Mouse (Mus musculus): ENCODE measurements around the gene N4bp1. TPM values are rescaled to one million over a fixed set of nuclear protein-coding genes. Genes with fewer than 3 reads are reported as not detected.

N4bp1 gene
- total and polyA plus RNA-seq, 2 experiments from 2014 or later, result 3.8 to 7.6 TPM

DNA sequence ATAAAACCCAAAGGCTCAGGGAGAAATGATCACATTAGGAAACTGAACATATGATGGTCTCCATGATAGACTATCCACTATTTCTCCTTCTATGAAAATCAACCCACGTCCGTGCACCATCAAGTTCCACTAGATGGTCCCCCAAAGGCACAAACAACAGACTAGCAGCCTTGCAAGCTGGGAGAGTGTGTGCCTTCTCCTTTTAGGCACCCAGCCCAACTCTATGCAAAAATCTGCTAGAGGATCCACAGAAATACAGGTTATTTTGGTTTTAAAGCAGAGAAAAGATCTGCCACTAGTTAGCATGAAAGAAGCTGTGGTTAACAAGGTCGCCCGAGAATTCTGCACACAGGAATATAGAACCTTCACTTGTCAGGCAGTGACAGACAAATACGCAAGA, 39.2 kb downstream of the N4bp1 start:
- Histone ChIP-seq H3K9me3 (replicated peaks; ENCODE audit: control insufficient read depth, low read length) (no peaks in the 10 kb centered on the region), H3K27me3 (ENCODE audit: control insufficient read depth, insufficient read depth, low read length) (no peaks in the 10 kb centered on the region), H3K4me2 (ENCODE audit: low read depth, low read length) (no peak overlapping the region), H3K9ac (replicated peaks; ENCODE audit: low read depth, low read length) (no peak overlapping the region), H3K4me1 (ENCODE audit: control insufficient read depth, insufficient read depth) (no peaks in the 10 kb centered on the region), H3K27ac (ENCODE audit: low read depth) (no peak overlapping the region), H3K4me3 (ENCODE audit: low read depth, low read length) (no peak overlapping the region), H3K36me3 (replicated peaks; ENCODE audit: control insufficient read depth, insufficient read depth, low read length) (peaks cover 67% of the 10 kb centered on the region)
- 86% methylated on average over 5 of the region's 5 CpGs for WGBS
- ATAC-seq (ENCODE audit: insufficient read depth, low read depth) (no peak), DNase-seq (ENCODE audit: low spot score) (no peak)
- no peak for TF ChIP-seq CTCF (IDR thresholded peaks at IDR 0.05; ENCODE audit: low read depth)
- no peak for TF ChIP-seq EP300 (IDR thresholded peaks at IDR 0.05; ENCODE audit: low read depth)

- 87% methylated on average over 6 of the region's 6 CpGs for WGBS
- Histone ChIP-seq H3K27me3 (ENCODE audit: control insufficient read depth, insufficient read depth, low read length) (no peaks in the 10 kb centered on the region), H3K9ac (replicated peaks; ENCODE audit: low read depth, low read length) (no peak overlapping the region), H3K27ac (ENCODE audit: low read depth) (no peak overlapping the region), H3K36me3 (replicated peaks; ENCODE audit: control insufficient read depth, insufficient read depth, low read length) (peaks cover 66% of the 10 kb centered on the region), H3K4me1 (ENCODE audit: control insufficient read depth, insufficient read depth) (no peaks in the 10 kb centered on the region), H3K4me3 (ENCODE audit: low read depth, low read length) (no peak overlapping the region), H3K4me2 (ENCODE audit: low read depth, low read length) (no peak overlapping the region), H3K9me3 (replicated peaks; ENCODE audit: control insufficient read depth, low read length) (no peaks in the 10 kb centered on the region)
- TF ChIP-seq EP300 (IDR thresholded peaks at IDR 0.05; ENCODE audit: low read depth) (no peak), CTCF (IDR thresholded peaks at IDR 0.05; ENCODE audit: low read depth) (no peak)
- no peak for DNase-seq (ENCODE audit: low spot score)
- ATAC-seq (ENCODE audit: insufficient read depth, low read depth), result no peak
These were observed 40.2 kb downstream of the N4bp1 start for GRCm38 (mm10) chr8:86844856-86845255.

GRCm38 (mm10) chr8:86843896-86844295, 41.2 kb downstream of the N4bp1 start:
- peaks cover 70% of the 10 kb centered on the region for H3K36me3 ChIP-seq (replicated peaks; ENCODE audit: control insufficient read depth, insufficient read depth, low read length)
- DNase-seq (ENCODE audit: low spot score) (peak; percentile 63), ATAC-seq (ENCODE audit: insufficient read depth, low read depth) (peak; percentile 59; the same call in 1 of the 2 replicates)
- H3K4me3 ChIP-seq (ENCODE audit: low read depth, low read length), result no peak overlapping the region
- no peak overlapping the region for H3K9ac ChIP-seq (replicated peaks; ENCODE audit: low read depth, low read length)
- 53% methylated on average over 8 of the region's 8 CpGs for WGBS
- TF ChIP-seq CTCF (IDR thresholded peaks at IDR 0.05; ENCODE audit: low read depth), result peak; percentile 77
- no peak for TF ChIP-seq EP300 (IDR thresholded peaks at IDR 0.05; ENCODE audit: low read depth)
- no peaks in the 10 kb centered on the region for H3K4me1 ChIP-seq (ENCODE audit: control insufficient read depth, insufficient read depth)
- no peaks in the 10 kb centered on the region for H3K9me3 ChIP-seq (replicated peaks; ENCODE audit: control insufficient read depth, low read length)
- H3K27me3 ChIP-seq (ENCODE audit: control insufficient read depth, insufficient read depth, low read length), result no peaks in the 10 kb centered on the region
- H3K27ac ChIP-seq (ENCODE audit: low read depth), result no peak overlapping the region
- H3K4me2 ChIP-seq (ENCODE audit: low read depth, low read length), result no peak overlapping the region

DNA sequence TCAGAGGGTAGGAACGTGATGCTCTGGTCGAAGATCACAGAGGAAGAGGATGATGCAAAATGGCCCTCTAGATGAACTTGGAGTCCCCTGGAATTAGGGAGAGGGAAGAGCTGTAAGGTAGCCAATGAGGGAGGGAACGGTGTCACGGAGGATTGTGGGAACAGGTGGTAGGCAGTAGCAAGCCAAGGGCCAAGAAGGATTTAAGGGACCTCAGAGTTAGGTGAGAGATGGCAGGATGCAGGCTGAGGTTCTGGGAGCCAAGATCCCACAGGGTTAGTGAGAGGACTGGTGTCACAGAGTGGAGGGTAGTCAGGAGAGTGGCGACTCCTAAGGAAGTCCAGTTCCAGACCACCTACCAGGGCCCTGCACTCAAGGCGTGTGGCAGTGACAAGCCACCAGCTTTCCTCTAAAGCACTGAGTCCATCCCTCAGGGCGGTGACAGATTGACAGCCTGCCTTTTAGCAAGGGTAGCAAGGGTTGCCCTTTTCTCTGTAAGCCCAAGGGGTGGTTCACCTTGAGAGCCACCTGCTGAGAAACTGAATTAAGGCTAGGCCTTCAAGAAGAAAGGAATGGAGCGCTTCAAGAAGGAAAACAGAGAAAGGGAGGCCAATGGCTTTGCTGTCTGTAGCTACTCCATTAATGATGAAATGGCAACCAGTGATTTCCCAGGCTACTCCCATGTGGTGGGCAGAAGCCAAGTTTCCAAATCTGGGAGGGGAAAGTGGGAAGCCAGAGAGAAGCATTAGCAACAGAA, 43.3 kb downstream of the N4bp1 start:
- DNase-seq (ENCODE audit: low spot score) (no peak), ATAC-seq (ENCODE audit: insufficient read depth, low read depth) (no peak)
- 85% methylated on average over 8 of the region's 8 CpGs for WGBS
- H3K4me3 ChIP-seq (ENCODE audit: low read depth, low read length), result no peak overlapping the region
- no peak overlapping the region for H3K9ac ChIP-seq (replicated peaks; ENCODE audit: low read depth, low read length)
- TF ChIP-seq CTCF (IDR thresholded peaks at IDR 0.05; ENCODE audit: low read depth), result no peak
- TF ChIP-seq EP300 (IDR thresholded peaks at IDR 0.05; ENCODE audit: low read depth), result no peak
- H3K27ac ChIP-seq (ENCODE audit: low read depth), result no peak overlapping the region
- H3K4me1 ChIP-seq (ENCODE audit: control insufficient read depth, insufficient read depth), result no peaks in the 10 kb centered on the region
- H3K4me2 ChIP-seq (ENCODE audit: low read depth, low read length), result no peak overlapping the region
- H3K27me3 ChIP-seq (ENCODE audit: control insufficient read depth, insufficient read depth, low read length), result no peaks in the 10 kb centered on the region
- no peaks in the 10 kb centered on the region for H3K9me3 ChIP-seq (replicated peaks; ENCODE audit: control insufficient read depth, low read length)
- H3K36me3 ChIP-seq (replicated peaks; ENCODE audit: control insufficient read depth, insufficient read depth, low read length), result peaks cover 51% of the 10 kb centered on the region

DNA sequence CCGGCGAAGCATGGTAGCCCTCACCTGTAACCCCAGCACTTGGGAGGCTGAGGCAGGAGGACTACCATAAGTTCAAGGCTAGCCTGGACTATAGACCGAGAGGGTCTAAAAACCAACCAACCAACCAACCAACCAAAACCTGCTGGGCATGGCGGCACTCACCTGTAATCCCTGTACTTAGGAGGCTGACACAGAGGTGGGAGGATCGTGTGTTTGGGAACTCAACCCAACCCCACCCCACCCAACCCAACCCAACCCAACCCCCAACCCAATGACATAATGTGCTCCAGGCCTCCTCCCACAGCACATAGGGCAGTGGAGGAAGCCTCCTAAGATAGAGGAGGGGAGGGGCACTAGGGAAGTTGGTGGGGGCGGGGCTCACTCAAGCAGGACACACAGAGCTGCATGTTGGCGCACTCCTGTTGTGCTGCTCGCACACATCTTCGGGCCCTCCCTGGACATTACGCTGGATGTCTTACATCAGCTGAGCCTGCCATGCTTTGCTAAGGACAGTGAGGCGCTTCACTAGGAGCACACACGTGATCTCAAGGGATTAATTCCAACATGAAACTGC, 44.9 kb downstream of the N4bp1 start:
- Histone ChIP-seq H3K36me3 (replicated peaks; ENCODE audit: control insufficient read depth, insufficient read depth, low read length) (peaks cover 41% of the 10 kb centered on the region), H3K4me2 (ENCODE audit: low read depth, low read length) (no peak overlapping the region), H3K4me1 (ENCODE audit: control insufficient read depth, insufficient read depth) (no peaks in the 10 kb centered on the region), H3K27me3 (ENCODE audit: control insufficient read depth, insufficient read depth, low read length) (no peaks in the 10 kb centered on the region), H3K27ac (ENCODE audit: low read depth) (no peak overlapping the region), H3K4me3 (ENCODE audit: low read depth, low read length) (no peak overlapping the region), H3K9me3 (replicated peaks; ENCODE audit: control insufficient read depth, low read length) (no peaks in the 10 kb centered on the region), H3K9ac (replicated peaks; ENCODE audit: low read depth, low read length) (no peak overlapping the region)
- TF ChIP-seq EP300 (IDR thresholded peaks at IDR 0.05; ENCODE audit: low read depth) (no peak), CTCF (IDR thresholded peaks at IDR 0.05; ENCODE audit: low read depth) (no peak)
- ATAC-seq (ENCODE audit: insufficient read depth, low read depth), result no peak
- 92% methylated on average over 12 of the region's 12 CpGs for WGBS
- DNase-seq (ENCODE audit: low spot score), result no peak

All from heart, postnatal 0 days (tissue).